Comparison of ENCODE assay signal across 21 mouse cellular contexts in the genomic region with DNA sequence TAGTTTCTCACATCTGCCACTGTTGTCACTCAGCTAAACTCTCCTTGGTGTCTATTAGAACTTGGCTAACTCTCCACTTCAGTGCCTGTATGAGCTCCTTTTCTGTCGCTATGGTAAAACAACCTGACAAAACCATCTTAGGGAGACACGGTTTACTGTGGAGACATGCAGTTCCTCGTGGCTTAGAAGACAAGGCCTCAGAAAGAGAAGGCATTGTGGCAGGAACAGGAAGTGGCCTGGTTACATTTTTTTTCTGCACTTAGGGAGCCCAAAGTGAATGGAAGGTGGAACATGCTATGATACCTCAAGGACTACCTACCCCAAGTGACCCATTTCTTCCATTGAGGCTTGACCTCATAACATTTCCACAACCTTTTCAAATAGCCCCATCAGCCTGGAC. TPM values are rescaled to one million over a fixed set of nuclear protein-coding genes. Genes with fewer than 3 reads are reported as not detected.
DNase-seq lines count a peak whose midpoint lies in the region; ATAC-seq lines count a peak whose summit lies in the region.
"Had no signal": no experiment of that assay in that cellular context is flagged by ENCODE, and none has a peak within 500 bp of the region (broad histone marks: within the 10 kb centered on the region; RNA-seq: fewer than 3 reads in every experiment).

No protein-coding gene starts in this region.

- no peaks in the 10 kb centered on the region for H3K36me3 ChIP-seq in midbrain, embryonic 11.5 days (ENCODE audit: control insufficient read depth, insufficient read depth, low read length)
- no peaks in the 10 kb centered on the region for H3K36me3 ChIP-seq in forebrain, embryonic 11.5 days (ENCODE audit: control insufficient read depth, insufficient read depth, low read length)
- H3K36me3 ChIP-seq: limb, embryonic 10.5 days; neural tube, embryonic 15.5 days had no signal

- no peak overlapping the region for H3K9ac ChIP-seq in midbrain, embryonic 11.5 days (ENCODE audit: low read length)
- H3K9ac ChIP-seq in forebrain, embryonic 11.5 days (ENCODE audit: low read length) = no peak overlapping the region
- H3K9ac ChIP-seq: heart, embryonic 13.5 days; hindbrain, embryonic 14.5 days; neural tube, embryonic 15.5 days had no signal

- ATAC-seq in granulocyte monocyte progenitor cell, adult 5-6 weeks (replicated peaks; ENCODE audit: poor library complexity, severe bottlenecking) = peak; percentile 66
- peak; percentile 74 for ATAC-seq in megakaryocyte progenitor cell, adult 5-6 weeks (replicated peaks; ENCODE audit: poor library complexity)
- no peak for ATAC-seq in midbrain, embryonic 11.5 days (ENCODE audit: low FRiP score)
- ATAC-seq in forebrain, embryonic 11.5 days (replicated peaks; ENCODE audit: low FRiP score) = no peak

- H3K9me3 ChIP-seq in midbrain, embryonic 11.5 days (ENCODE audit: control insufficient read depth, low read length) = no peaks in the 10 kb centered on the region
- H3K9me3 ChIP-seq in forebrain, embryonic 11.5 days (ENCODE audit: control insufficient read depth, low read length) = no peaks in the 10 kb centered on the region
- H3K9me3 ChIP-seq: forebrain, embryonic 10.5 days; heart, embryonic 13.5 days; limb, embryonic 10.5 days; neural tube, embryonic 15.5 days had no signal

- WGBS in midbrain, embryonic 11.5 days = 86% methylated on average over 3 of the region's 3 CpGs
- 83% methylated on average over 3 of the region's 3 CpGs for WGBS in forebrain, embryonic 11.5 days

- no peaks in the 10 kb centered on the region for H3K27me3 ChIP-seq in midbrain, embryonic 11.5 days (ENCODE audit: control insufficient read depth, insufficient read depth, low read length)
- H3K27me3 ChIP-seq in forebrain, embryonic 11.5 days (ENCODE audit: control insufficient read depth, insufficient read depth, low read length) = no peaks in the 10 kb centered on the region
- H3K27me3 ChIP-seq: heart, embryonic 13.5 days; neural tube, embryonic 15.5 days; Patski had no signal

- peak; percentile 42 for DNase-seq in CD4-positive helper T cell, adult 2 months (ENCODE audit: low read depth, low spot score)
- peak; percentile 48 for DNase-seq in CD4-positive, CD25-positive, alpha-beta regulatory T cell, adult 2 months (ENCODE audit: low read depth, low spot score)
- no peak for DNase-seq in heart, postnatal 4 days
- DNase-seq in midbrain, embryonic 11.5 days (ENCODE audit: low spot score, missing footprints) = no peak
- no peak for DNase-seq in forebrain, embryonic 11.5 days (ENCODE audit: low spot score)
- DNase-seq: adrenal gland, postnatal 14 days; cerebellum, adult 9-11 months; gastrocnemius, postnatal 25 days; heart, adult 2 months; heart, postnatal 14 days; kidney, adult 9 months; kidney, postnatal 14 days; lung, postnatal 14 days had no signal

- no peak overlapping the region for H3K4me3 ChIP-seq in midbrain, embryonic 11.5 days (ENCODE audit: low read depth, low read length)
- H3K4me3 ChIP-seq in forebrain, embryonic 11.5 days (ENCODE audit: low read depth, low read length) = no peak overlapping the region
- H3K4me3 ChIP-seq: forebrain, embryonic 10.5 days; heart, adult 2 months; heart, embryonic 13.5 days; limb, embryonic 10.5 days; neural tube, embryonic 15.5 days had no signal

- no peak overlapping the region for H3K4me2 ChIP-seq in midbrain, embryonic 11.5 days
- H3K4me2 ChIP-seq in forebrain, embryonic 11.5 days (ENCODE audit: low read depth, low read length, severe bottlenecking) = no peak overlapping the region
- H3K4me2 ChIP-seq: heart, embryonic 13.5 days; hindbrain, embryonic 14.5 days; neural tube, embryonic 15.5 days had no signal

- H3K4me1 ChIP-seq in midbrain, embryonic 11.5 days (ENCODE audit: control insufficient read depth, insufficient read depth, low read length) = no peaks in the 10 kb centered on the region
- no peaks in the 10 kb centered on the region for H3K4me1 ChIP-seq in forebrain, embryonic 11.5 days (replicated peaks; ENCODE audit: control insufficient read depth, insufficient read depth, low read length)
- H3K4me1 ChIP-seq: neural tube, embryonic 15.5 days had no signal

- no peak overlapping the region for H3K27ac ChIP-seq in midbrain, embryonic 11.5 days (ENCODE audit: low read depth, low read length)
- H3K27ac ChIP-seq in forebrain, embryonic 11.5 days (ENCODE audit: low read depth, low read length) = no peak overlapping the region
- H3K27ac ChIP-seq: forebrain, embryonic 10.5 days; heart, adult 2 months; hindbrain, embryonic 14.5 days; limb, embryonic 10.5 days; neural tube, embryonic 15.5 days had no signal

RNA-seq across cellular contexts. Expression of gene Mdfic, which starts 18.7 kb away (rescaled TPM):
- 10.8 and 13.3 TPM in 2 replicates for total RNA-seq in granulocyte monocyte progenitor cell, adult 5-6 weeks (2014; fragmentation: Nextera tagmentation)
- total RNA-seq in granulocyte monocyte progenitor cell, adult 5-6 weeks (2017) = 8.7 and 15.6 TPM in 2 replicates
- total RNA-seq in megakaryocyte progenitor cell, adult 5-6 weeks (2015) = 7.6 and 8.5 TPM in 2 replicates
- total RNA-seq in megakaryocyte progenitor cell, adult 5-6 weeks (2017) = 9.4 and 10.9 TPM in 2 replicates
- total RNA-seq in heart, postnatal 4 days (2021) = 10 to 100 TPM; 25.5 to 26.0 TPM
- polyA plus RNA-seq in midbrain, embryonic 11.5 days (2014; fragmentation: Nextera tagmentation; extraction: Ambion mirVana) = 7.0 and 7.7 TPM in 2 replicates
- 5.4 and 5.7 TPM in 2 replicates for polyA plus RNA-seq in forebrain, embryonic 11.5 days (2014; fragmentation: Nextera tagmentation; extraction: Ambion mirVana)

Comparison
In these comparisons a context has a peak if more than half of its experiments do, and no peak if none do; other contexts are left out.
1. DNase-seq: peak in CD4-positive helper T cell, adult 2 months (single experiment) and CD4-positive, CD25-positive, alpha-beta regulatory T cell, adult 2 months (single experiment); none in heart, postnatal 4 days (single experiment), midbrain, embryonic 11.5 days (single experiment) and forebrain, embryonic 11.5 days (single experiment).
2. ATAC-seq: peak in granulocyte monocyte progenitor cell, adult 5-6 weeks (single experiment) and megakaryocyte progenitor cell, adult 5-6 weeks (single experiment); none in midbrain, embryonic 11.5 days (single experiment) and forebrain, embryonic 11.5 days (single experiment).